8 mouse cellular contexts compared by ENCODE assay signal in the genomic region with DNA sequence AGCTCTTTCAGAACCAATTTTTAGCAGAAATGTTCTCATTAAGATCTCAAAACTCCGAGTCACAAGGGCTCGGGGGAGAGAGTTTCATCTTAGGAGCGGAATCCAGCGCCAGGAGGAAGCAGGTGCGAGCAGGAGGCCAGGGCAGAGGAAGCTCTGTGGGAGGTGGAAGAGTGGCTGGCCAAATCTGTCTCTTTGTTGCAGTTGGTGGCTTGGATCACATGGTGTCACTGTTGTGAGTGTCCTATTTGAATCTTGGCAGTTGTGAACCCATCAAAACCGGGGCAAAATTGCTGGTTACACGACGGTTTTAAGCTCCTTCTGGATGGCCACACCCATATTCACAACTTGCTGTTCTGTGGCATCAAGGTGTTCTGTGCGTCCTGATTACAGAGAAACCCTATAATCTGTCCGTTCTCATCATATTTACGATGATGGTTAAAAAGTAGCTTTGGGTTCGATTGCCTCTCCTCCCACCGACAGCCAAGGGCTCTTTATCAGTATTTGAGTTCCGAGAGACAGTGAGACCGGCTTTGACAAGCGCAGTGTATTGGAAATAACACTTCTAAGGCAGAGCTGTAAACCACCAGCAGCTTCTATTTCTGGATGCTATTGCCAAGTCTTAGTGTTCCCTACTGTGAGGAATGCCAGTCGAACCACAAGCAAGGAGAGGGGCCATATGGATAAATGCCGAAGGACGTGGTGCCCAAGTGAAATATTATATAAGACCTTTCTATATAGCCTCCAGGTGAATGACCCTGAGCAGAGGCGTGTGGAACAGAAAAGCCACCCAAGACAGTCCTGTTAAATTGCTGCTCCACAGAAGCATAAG. TPM values are rescaled to one million over a fixed set of nuclear protein-coding genes. Genes with fewer than 3 reads are reported as not detected.
DNase-seq lines count a peak whose midpoint lies in the region; ATAC-seq and TF ChIP-seq lines count a peak whose summit lies in the region.

No protein-coding gene starts in this region.

- no peaks in the 10 kb centered on the region for H3K4me1 ChIP-seq in heart, adult 2 months (ENCODE audit: control insufficient read depth, insufficient read depth, low read length)
- H3K4me1 ChIP-seq in heart, embryonic 10.5 days = peaks cover 10% of the 10 kb centered on the region
- H3K4me1 ChIP-seq in heart, embryonic 12.5 days (replicated peaks) = peaks cover 6% of the 10 kb centered on the region; the same call in 1 of the 2 replicates

- peak overlapping the region; percentile 29 for H3K4me2 ChIP-seq in heart, embryonic 12.5 days

- H3K9ac ChIP-seq in heart, adult 2 months (ENCODE audit: low read depth, low read length) = no peak overlapping the region
- no peak overlapping the region for H3K9ac ChIP-seq in heart, embryonic 12.5 days

- no peaks in the 10 kb centered on the region for H3K27me3 ChIP-seq in heart, adult 2 months (ENCODE audit: control insufficient read depth, insufficient read depth, low read length)
- H3K27me3 ChIP-seq in heart, embryonic 10.5 days (ENCODE audit: insufficient read depth, poor library complexity, severe bottlenecking) = peaks cover 15% of the 10 kb centered on the region
- H3K27me3 ChIP-seq in heart, embryonic 12.5 days (replicated peaks) = 0 out of 2 replicates have a peak, but pooled peaks cover 5% of the 10 kb centered on the region

- H3K36me3 ChIP-seq in heart, adult 2 months (ENCODE audit: control insufficient read depth, insufficient read depth, low read length) = no peaks in the 10 kb centered on the region
- no peaks in the 10 kb centered on the region for H3K36me3 ChIP-seq in heart, embryonic 10.5 days
- H3K36me3 ChIP-seq in heart, embryonic 12.5 days = no peaks in the 10 kb centered on the region

- H3K27ac ChIP-seq in heart, adult 2 months = no peak overlapping the region
- H3K27ac ChIP-seq in heart, embryonic 10.5 days = no peak overlapping the region
- no peak overlapping the region for H3K27ac ChIP-seq in heart, embryonic 12.5 days (ENCODE audit: poor library complexity, severe bottlenecking)

- H3K4me3 ChIP-seq in heart, adult 2 months = no peak overlapping the region
- no peak overlapping the region for H3K4me3 ChIP-seq in heart, embryonic 10.5 days
- no peak overlapping the region for H3K4me3 ChIP-seq in heart, embryonic 12.5 days

- intact Hi-C loops in heart, adult 2 months (cut with DNase I) = loop anchor here (5.0 to 10.0 kb wide), 2 partner anchors 172 to 775 kb away; no protein-coding TSS in a partner anchor

- TF ChIP-seq POLR2A in heart, adult 2 months (IDR thresholded peaks at IDR 0.05; ENCODE audit: insufficient read depth, low read depth, low read length) = no peak

- no peak for DNase-seq in heart, adult 2 months
- DNase-seq in heart, embryonic 10.5 days (ENCODE audit: low spot score) = no peak
- DNase-seq in urinary bladder, postnatal 14 days (ENCODE audit: low spot score) = peak; percentile 15
- DNase-seq in urinary bladder, adult 18-20 months (ENCODE audit: low spot score in 2 of 2) = no peak
- DNase-seq in layer of hippocampus, adult 9-11 months = no peak
- no peak for DNase-seq in gastrocnemius, adult 18-20 months (ENCODE audit: low spot score)

- H3K9me3 ChIP-seq in heart, embryonic 10.5 days = no peaks in the 10 kb centered on the region
- H3K9me3 ChIP-seq in heart, embryonic 12.5 days (replicated peaks) = no peaks in the 10 kb centered on the region

- no peak for TF ChIP-seq EP300 in heart, adult 2 months (IDR thresholded peaks at IDR 0.05; ENCODE audit: insufficient read depth, low read depth, low read length)

- peak; percentile 57 for TF ChIP-seq CTCF in heart, adult 2 months (IDR thresholded peaks at IDR 0.05)

- ATAC-seq in heart, embryonic 12.5 days (ENCODE audit: insufficient number of reproducible peaks, low FRiP score) = no peak
- ATAC-seq in megakaryocyte, adult 5-6 weeks (ENCODE audit: poor library complexity, severe bottlenecking) = peak; percentile 75

- H3K79me2 ChIP-seq in heart, adult 2 months (replicated peaks; ENCODE audit: control insufficient read depth, insufficient read depth, low read length) = no peaks in the 10 kb centered on the region

- WGBS in heart, adult 2 months = 42% methylated on average over 20 of the region's 20 CpGs
- 47% methylated on average over 20 of the region's 20 CpGs for WGBS in heart, embryonic 10.5 days
- WGBS in heart, embryonic 12.5 days = 49% methylated on average over 20 of the region's 20 CpGs

RNA-seq across cellular contexts. Expression of a gene that starts 47.4 kb away (rescaled TPM):
- 10 to 100 TPM; 65.6 to 76.2 TPM for total RNA-seq in heart, adult 2 months (2021)
- 27.0 and 38.5 TPM in 2 replicates for polyA plus RNA-seq in heart, adult 2 months (2012; rRNA removed)
- 10.7 and 12.9 TPM in 2 replicates for polyA plus RNA-seq in heart, embryonic 10.5 days (2016; fragmentation: Nextera tagmentation; extraction: Ambion mirVana)
- polyA plus RNA-seq in heart, embryonic 12.5 days (2016; fragmentation: Nextera tagmentation; extraction: Ambion mirVana) = 8.2 and 8.9 TPM in 2 replicates
- 130 and 142 TPM in 2 replicates for total RNA-seq in megakaryocyte, adult 5-6 weeks (2015)
- 125 and 175 TPM in 2 replicates for total RNA-seq in megakaryocyte, adult 5-6 weeks (2017)
- 10 to 100 TPM; 30.1 to 36.7 TPM for total RNA-seq in gastrocnemius, adult 18-20 months (2021)
